Mouse (Mus musculus): ENCODE measurements around the gene Nutf2-ps1.

- TF ChIP-seq ZNF384 (IDR thresholded peaks at IDR 0.05; ENCODE audit: low read depth, low read length) (no peak), MAFK (IDR thresholded peaks at IDR 0.05; ENCODE audit: insufficient read depth, low read depth, low read length) (no peak), CHD2 (IDR thresholded peaks at IDR 0.05; ENCODE audit: low read depth, low read length) (no peak)
These were observed 17.1 kb downstream of the Nutf2-ps1 start for GRCm38 (mm10) chr19:53571501-53572428.
